Mouse (Mus musculus) kidney, postnatal 14 days (tissue): ENCODE results near the gene Schip1.

Experiments
- DNase-seq: peaks from one replicate; pipeline ENCODE4 v3.0.0; 2022; ENCODE audit warnings: mixed read lengths

Schip1 gene

DNA sequence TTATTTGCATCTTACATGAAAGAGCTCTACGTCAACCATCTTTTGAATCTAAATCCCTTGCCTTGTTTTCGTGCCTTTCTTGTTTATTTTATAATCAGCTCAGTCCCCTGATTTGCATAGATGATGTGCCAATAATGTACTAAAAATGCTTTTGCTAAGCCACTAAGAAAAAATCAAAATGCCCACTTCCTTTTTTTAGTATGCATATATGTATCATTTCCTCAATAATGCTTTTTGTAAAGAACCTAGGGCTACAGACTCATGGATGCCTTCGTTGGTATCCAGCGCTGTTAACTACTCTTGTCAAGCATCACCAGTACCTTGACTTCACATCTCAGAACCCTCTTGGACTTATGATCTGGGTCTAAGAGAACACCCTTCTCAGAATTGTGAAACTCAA is 569.0 kb downstream of the Schip1 start:
- DNase-seq: no peak

DNA sequence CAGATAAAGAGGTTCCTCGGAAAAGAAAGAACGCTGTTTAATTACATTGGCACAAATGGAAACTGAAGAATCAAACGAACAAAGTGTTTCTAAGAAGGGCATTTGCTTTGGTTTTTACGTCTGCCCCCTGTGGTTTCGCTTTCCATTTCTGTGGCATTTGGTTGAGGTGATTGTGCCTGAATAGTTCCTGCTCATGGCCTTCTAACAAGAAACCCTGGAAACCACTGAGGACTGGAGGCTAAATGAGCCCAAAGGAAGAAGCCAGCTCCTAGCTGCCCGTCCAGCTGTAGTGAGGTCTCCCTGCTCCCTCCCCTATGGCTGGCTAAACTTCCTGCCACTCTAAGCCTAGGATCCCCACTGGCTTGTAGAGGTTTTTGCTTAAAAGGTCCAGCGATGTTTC is 573.4 kb downstream of the Schip1 start:
- no peak for DNase-seq

DNA sequence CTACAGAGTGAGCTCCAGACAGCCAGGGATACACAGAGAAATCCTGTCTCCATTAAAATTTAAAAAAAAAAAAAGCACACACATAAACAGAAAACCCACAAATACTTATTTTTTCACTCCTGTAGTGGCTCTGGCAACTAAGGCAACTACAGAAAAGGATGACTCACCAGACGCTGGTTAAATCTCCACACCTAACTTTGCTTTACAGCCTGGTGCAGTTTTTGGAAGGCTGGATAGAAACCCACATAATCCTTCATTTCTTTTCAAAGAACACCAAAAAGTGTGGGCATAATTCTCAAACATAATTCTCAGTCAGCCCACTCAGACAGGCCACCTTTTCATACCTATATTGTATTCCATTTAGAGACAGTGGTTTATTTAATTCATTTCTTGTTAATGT is 574.1 kb downstream of the Schip1 start:
- no peak for DNase-seq

DNA sequence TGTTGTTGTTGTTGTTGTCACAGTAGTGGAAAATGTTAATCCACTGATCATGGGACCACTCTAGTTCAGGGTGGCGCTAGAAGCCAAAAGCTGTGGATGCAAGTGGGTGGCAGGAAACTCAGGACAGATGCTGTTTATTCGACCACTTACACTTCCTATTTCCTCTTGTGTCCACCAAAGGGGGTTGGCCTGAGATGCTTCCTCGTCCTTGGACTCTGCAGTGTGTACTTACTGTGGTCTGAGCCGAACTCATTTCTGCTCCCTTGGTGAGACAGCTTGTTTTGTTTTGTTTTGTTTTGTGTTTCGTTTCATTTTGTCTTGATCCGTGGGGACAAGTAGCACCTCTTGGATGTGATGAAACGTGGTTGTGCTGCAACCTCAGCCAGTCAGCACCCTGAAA is 578.3 kb downstream of the Schip1 start:
- DNase-seq: no peak

DNA sequence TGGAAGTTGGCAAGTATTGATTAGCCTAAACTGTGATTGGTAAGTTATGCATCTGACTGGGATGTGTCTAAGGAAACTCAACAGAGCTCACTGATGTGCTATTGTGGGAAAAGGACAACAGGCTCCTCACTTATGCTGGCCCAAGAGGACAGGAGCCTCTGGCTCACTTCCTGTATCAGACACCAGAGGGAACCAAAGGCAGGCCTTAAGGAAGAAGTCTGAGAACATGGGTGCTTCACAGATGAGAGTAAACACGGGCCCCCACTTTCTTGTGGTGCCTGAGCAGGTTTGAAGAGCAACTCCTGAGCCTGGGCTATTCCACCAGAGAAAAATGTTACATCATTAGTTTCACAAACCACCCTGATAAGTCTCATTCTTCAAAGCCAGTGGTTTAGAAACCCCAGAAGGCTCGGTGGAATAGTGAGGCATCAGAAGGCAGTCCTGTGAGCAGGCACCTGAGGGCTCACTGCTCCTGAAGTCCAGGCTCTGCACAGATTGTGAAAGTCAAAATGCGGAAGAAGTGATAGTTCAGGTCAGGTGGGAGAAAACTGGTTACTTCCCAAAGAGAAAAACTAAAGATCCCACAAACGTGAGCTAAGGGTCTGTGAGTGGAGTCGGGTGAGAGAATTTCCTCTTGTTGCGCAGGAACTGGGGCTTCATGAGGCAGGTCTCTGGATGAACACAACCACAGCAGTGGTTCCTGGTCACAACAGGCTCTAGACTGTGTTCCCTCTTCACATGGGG is 582.0 kb downstream of the Schip1 start:
- peak; percentile 30 for DNase-seq

DNA sequence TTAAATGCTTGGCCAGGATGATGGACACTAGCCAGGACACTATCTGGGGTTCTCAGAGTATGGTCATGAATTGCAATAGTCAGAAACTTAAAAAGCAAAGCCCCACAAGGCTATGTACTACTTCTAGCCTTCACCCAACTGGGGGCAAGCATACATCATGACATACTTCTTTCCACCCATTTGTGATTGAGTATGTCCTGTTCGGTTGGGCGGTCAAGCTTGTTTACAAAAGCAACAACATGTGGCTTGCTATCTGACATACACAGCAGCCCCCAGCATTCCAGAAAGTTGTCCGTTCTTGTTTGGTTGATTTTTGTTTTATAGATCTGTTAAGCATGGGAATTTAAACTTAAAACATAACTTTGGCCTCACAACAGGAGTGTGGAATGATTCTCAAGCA is 582.7 kb downstream of the Schip1 start:
- DNase-seq: no peak

DNA sequence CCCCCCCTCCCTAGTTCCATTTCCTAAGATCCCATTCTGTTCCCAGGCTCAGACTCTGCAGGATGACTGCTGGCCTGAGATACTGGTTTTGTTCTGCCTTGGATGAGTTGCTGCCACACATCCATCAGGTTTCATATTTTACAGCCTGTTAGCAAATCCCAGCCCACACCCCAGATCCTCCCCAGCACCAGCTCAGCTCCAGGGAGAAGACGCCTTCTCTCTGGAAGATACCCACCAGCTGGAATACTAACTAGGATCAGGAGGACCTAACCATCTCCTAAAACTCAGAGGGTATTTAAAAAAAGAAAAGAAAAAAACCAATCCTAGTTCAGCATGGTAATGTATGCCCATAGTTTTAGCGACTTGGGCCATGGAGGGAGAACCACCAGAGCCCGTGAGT is 585.6 kb downstream of the Schip1 start:
- no peak for DNase-seq

DNA sequence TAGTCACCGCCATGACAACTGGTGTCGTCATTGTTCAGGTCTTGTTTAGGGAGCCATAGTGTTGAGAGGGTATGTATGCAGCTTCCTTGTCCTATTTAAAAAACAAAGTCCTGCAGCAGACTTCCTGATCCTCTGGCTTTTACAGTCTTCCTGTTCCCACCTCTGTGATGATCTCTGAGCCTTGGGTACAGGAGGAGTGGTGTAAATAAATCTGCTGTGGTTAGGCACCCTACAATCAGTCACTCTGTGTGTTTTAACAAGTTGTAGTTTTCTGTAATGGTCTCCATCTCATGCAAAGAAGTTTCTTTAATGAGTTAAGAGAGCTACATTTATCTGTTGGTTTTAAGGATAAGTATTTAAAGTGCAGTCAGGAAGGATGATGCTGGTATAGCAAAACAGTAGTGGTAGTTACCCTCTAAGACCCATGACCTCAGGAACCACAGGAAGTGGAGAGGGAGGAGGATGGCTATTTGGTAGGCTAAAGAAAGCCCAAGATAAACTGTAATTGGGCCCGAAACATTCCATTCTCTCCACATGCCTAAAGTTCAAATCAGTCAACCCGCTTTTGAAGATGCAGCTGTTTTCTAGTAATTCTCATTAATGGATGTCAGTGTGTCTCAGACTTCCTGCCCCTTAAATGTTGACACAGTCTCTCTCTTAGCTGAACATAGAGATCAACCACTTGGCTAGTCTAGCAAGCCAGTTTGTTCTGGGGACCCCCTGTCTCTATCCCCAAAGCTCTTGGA is 592.2 kb downstream of the Schip1 start:
- peak; percentile 36 for DNase-seq

DNA sequence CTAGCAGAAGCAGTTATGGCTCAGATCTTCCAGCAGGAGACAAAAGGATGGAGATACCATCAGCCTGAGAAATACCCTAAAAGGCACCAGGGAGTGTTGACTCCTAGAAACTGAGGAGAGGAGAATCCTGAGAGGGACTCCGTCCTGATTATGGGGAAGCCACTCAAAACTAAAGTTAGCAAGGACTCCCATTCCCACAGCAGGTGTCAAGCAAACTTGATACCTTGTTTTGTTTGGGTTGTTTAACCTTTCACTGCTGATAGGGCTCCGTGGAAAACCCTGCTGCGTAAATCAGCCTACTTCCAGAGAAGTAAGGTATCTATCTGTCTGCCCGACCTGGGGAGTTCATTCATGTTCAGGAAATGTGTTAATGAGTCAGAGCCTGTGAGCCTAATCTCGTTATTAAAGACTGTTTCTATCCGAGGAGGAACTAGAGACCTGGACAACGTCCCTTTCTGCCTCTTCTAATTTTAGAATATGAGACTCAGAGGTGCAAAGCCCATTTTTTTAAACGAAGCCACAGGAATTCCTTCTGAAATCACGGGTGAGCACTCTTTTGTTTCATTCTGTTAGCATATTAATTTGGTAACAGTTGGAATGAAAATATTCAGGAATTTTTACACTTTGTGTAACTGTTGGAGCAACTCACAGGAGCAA is 593.1 kb downstream of the Schip1 start:
- no peak for DNase-seq

DNA sequence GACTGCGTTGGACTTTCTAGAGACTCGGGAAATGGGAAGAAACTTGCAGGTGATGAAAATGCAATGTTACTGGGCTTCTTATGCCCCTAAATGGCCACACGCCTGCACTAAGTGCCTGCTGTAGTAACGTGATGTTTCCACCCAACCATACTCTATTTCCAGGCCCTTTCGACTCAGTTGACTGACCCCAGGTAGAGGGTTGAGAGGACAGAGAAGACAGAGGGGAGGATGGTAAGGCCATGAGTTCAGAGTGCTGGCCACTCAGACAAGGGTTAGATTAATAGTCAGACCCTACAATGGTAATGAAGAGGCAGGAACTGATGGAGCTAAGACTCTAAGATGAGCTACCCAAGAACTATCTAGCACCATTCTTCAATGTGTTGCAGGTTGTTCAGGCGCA is 595.4 kb downstream of the Schip1 start:
- no peak for DNase-seq

DNA sequence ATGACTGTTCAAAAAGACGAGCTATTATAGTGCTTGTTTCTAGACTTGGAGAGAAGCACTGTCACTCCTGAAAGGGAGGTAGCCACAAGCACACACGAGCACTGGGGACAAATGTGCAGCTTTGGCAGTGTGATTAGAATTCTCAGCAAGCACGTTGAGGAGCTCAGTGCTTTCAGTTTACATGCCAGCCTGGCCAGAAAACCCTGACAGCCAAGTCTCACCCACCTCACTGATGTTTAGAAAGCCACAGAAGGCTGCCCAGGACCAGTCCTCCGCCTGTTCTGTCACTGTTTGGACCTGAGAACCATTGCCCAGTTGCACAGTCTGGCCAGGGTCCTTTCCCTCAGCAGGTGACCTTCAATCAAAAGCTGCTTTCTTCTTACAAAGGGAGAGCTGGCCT is 595.9 kb downstream of the Schip1 start:
- no peak for DNase-seq

DNA sequence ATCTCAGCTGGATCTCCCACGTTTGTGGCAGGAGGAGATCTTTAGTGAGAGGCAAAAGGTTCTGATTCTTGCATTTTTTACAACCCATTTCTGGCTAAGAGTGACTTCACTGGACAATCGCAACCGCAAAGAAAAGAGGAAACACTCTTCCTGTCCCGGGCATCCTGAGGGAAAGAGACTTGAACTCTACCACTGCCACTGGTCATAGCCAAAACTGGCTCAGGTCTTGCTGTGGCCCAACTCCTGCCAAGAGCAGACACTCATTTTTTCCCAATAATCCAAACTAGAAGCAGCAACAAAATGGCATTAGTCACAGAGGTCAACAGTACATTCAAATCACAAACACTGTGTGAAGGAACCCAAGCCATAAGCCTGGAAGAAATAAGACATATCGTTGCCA is 597.8 kb downstream of the Schip1 start:
- DNase-seq: no peak

DNA sequence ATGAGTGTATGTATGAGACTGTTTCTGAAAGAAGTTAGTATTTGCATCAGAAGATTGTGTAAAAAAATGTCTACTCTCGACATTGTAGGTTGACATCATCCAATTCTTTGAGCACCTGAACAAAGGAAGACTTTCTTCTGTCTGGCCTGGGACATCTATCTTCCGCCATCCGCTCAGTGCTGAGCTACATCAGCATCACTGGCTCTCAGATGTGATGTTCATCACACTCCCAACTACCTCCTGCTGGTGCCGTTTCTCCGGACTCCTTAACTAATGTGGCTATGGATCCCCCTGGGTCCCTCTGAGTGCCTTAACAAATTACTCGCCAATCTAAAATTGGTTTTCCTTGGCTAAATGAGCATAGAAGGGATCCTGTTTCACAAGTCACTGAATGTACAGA is 599.7 kb downstream of the Schip1 start:
- no peak for DNase-seq

DNA sequence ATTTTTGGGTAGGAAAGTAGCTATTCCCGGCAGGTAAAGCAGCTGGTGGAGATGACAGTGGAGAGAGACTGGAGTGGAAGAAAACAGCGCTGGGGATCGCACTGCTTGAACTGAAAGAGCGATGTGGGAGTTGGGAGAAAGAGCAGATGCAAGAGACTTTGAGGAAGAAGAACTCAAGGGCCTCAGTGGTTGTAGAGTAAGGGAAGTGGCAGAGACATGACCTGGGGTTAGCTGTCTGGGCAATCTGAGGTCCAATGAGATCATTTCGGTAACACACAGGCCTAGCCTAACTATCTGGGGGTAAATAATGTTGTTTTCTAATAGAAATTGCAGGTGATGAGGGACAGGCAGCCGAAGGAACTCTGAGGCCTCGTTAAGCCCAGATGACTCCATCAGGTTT is 601.8 kb downstream of the Schip1 start:
- DNase-seq: no peak

DNA sequence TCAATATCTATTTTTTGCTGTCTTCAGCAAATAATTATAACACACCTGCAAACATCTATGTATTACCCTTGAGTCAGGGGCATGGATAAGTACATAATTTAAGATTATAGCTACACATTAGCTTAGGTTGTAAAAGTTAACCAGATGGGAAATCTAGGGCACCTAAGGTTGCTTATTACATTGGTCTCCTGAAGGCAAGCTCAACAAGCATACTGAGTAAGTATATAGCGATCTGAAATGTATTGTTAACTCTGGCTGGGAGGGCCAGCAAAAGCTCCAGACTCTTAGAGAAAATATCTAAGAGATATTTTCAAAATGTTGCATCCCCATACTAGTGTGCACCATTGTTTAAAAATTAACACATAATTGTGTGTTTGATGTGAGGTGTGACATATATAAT is 603.2 kb downstream of the Schip1 start:
- no peak for DNase-seq

DNA sequence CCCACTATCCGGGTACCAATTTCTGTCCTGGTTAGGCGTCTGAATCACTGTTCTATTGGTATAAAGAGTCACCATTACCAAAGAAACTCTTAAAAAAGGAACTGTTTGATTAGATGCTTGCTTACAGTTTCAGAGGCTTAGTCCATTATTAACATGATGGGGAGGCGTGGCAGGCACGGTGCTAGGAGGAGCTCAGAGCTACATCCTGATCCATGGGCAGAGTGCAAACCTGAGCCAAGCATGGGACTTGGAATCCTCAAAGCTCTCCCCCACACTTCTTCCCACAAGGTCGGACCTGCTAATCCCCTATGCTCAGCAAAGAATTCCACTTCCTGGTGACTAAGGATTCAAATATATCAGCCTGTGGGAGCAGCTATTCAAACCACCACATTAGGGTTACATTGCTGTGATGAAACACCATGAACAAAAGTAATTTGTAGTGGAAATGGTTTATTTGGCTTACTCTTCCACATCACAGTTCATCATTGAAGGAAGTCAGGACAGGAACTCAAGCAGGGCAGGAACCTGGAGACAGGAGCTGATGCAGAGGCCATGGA is 604.9 kb downstream of the Schip1 start:
- DNase-seq: no peak

DNA sequence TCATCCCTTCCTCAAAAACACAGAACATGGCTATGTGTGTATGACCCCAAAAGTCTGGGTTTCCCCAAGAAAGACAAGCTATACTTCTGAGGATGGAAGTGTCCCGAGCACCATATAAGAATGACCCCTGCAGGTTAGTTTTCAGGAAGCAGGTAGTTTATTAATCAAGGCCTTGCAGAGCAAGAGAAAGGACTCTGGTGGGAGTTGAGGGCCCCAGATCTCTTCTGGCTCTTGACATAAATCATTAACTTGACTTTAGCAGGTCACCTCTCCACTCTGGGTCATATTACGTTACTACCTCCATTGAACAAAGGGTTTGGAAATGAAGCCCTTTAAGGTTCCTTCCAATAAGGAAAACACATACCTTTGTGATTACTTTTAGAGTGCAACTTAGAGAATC is 610.1 kb downstream of the Schip1 start:
- DNase-seq: no peak

DNA sequence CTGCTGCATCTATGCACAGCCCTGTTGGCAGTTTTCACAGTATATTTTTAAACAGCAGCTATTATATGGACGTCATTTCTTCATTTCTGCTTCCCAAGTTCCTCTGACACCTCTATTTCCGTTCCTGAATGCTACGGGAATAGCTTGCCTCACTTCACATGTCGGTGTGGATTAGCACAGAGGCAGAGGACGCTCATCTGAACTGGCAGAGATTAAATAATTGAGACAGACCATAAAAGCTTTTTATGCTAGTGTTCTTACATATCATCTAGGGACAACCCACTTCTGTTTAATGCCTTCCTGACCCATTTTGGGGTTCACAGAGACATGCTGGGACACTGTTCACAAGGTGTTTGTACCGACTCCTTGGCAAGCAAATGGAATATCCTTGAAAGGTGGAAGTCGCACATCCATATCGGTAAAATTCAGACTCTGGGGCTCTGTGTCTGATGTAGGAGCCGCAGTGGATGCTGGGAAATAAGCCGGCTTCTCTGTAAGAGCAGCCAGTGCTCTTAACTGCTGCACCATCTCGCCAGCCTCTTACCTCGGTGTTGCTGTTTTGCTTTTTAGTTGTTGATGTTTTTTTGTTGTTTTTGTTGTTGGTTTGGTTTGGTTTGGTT is 610.7 kb downstream of the Schip1 start:
- DNase-seq: no peak
